Comparison of ENCODE assay signal across 16 mouse cellular contexts in the genomic region with DNA sequence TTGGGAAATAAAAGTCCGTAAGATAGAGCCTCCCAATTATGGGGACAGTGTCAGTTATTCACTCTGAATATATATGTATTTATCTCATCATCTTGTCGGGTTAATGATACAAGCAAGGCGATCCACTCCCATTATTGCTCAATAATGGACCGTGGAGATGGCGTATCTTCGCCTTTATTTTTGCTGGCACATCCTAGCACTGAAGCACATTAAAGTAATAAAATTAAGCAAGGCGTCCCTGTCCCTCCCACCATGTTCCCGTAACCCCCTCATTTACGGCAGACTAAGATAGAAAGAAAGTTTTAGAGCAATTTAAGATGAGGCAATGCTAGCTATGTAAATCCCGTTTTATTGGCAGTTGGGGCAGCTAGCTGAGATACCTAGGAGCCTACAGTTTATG. TPM values are rescaled to one million over a fixed set of nuclear protein-coding genes. Genes with fewer than 3 reads are reported as not detected.
"Had no signal": no experiment of that assay in that cellular context is flagged by ENCODE, and none has a peak within 500 bp of the region (broad histone marks: within the 10 kb centered on the region; RNA-seq: fewer than 3 reads in every experiment).

No protein-coding gene starts in this region.

- H3K27me3 ChIP-seq: lung, embryonic 15.5 days; midbrain, embryonic 13.5 days; midbrain, embryonic 15.5 days; stomach, embryonic 15.5 days had no signal

- H3K4me3 ChIP-seq: lung, embryonic 15.5 days; megakaryocyte, embryonic 14.5 days; midbrain, embryonic 13.5 days; midbrain, embryonic 15.5 days; neural tube, embryonic 12.5 days; stomach, embryonic 15.5 days had no signal

- H3K9ac ChIP-seq: lung, embryonic 15.5 days; midbrain, embryonic 13.5 days; midbrain, embryonic 15.5 days; neural tube, embryonic 12.5 days; stomach, embryonic 15.5 days had no signal

- H3K4me2 ChIP-seq: lung, embryonic 15.5 days; midbrain, embryonic 11.5 days; midbrain, embryonic 13.5 days; midbrain, embryonic 15.5 days; neural tube, embryonic 12.5 days; stomach, embryonic 15.5 days had no signal

- H3K9me3 ChIP-seq: lung, embryonic 15.5 days; midbrain, embryonic 15.5 days; stomach, embryonic 15.5 days had no signal

- H3K36me3 ChIP-seq: lung, embryonic 15.5 days; midbrain, embryonic 13.5 days; midbrain, embryonic 15.5 days; neural tube, embryonic 12.5 days; stomach, embryonic 15.5 days had no signal

- ATAC-seq: lung, postnatal 0 days; midbrain, embryonic 13.5 days; midbrain, embryonic 15.5 days had no signal

- H3K4me1 ChIP-seq: megakaryocyte, embryonic 14.5 days; midbrain, embryonic 13.5 days; midbrain, embryonic 15.5 days; neural tube, embryonic 12.5 days; stomach, embryonic 15.5 days had no signal

- H3K27ac ChIP-seq: lung, embryonic 15.5 days; macrophage; midbrain, embryonic 13.5 days; midbrain, embryonic 15.5 days; neural tube, embryonic 12.5 days; stomach, embryonic 15.5 days; stomach, postnatal 0 days had no signal

- DNase-seq: lung, adult 2 months; lung, postnatal 14 days; lung, postnatal 36 days; right cerebral cortex, postnatal 14 days; thymus, adult 2 months; thymus, postnatal 36 days had no signal

RNA-seq across cellular contexts. Expression of a gene that starts 40.4 kb away (rescaled TPM):
- polyA plus RNA-seq: macrophage had no signal
